Mouse (Mus musculus) lung, adult 2 months (tissue): ENCODE results near the gene Ep400.
"Not testable (repeated sequence)": the region's sequence is repeated elsewhere in the genome, so short reads cannot be mapped to it uniquely, and the experiment has no call there.

Experiments used
- CTCF ChIP-seq: fragments of 200-500 bp; IDR thresholded peaks from 2 replicates; pipeline ENCODE4 v1.5.1; 2011; ENCODE audit warnings: mild to moderate bottlenecking, low read length, control low read depth; ENCODE audit not compliant: insufficient read depth
- POLR2A ChIP-seq: fragments of 200-500 bp; IDR thresholded peaks from 2 replicates; pipeline ENCODE4 v1.6.1; 2011; ENCODE audit warnings: low read depth, mild to moderate bottlenecking, control low read depth, low read length, borderline replicate concordance; ENCODE audit errors: extremely low read depth

DNA sequence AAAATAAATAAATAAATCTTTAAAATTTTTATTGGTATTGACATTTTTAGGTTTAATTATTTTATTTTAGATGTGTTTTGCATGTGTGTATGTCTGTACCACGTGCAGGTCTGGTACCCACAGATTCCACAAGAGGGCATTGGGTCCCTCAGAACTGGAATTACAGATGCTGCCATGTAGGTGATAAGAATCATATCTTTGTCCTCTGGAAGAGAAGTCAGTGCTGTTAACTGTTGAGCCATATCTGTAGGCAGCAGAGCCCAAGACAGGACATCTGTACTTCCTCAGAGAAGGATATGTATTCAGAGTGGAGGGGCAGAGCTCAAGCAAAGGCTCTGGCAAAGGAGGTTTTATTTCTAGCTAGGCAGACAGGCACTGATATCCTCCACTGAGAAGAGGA is 49.1 kb downstream of the Ep400 start:
- TF ChIP-seq POLR2A, CTCF: not testable (repeated sequence)
